Mouse (Mus musculus) forebrain, embryonic 12.5 days (tissue): ENCODE results near the gene Proser2. TPM values are rescaled to one million over a fixed set of nuclear protein-coding genes. Genes with fewer than 3 reads are reported as not detected.

Source experiments
- ATAC-seq: fragments of 200-750 bp; cut with Nextera tagmentation; 2 replicates; pipeline ENCODE4 v1.8.0; 2017; ENCODE audit warnings: moderate TSS enrichment; ENCODE audit not compliant: low FRiP score
- H3K27ac ChIP-seq: fragments of 300-500 bp; sonication (generic); 2 replicates; pipeline ENCODE4 v1.5.1; 2016; ENCODE audit warnings: mild to moderate bottlenecking
- H3K27me3 ChIP-seq: fragments of 300-500 bp; sonication (generic); 2 replicates; pipeline ENCODE4 v1.6.1; 2016; ENCODE audit warnings: mild to moderate bottlenecking
- H3K36me3 ChIP-seq: fragments of 300-500 bp; sonication (generic); replicated peaks from 2 replicates; pipeline ENCODE4 v1.6.1; 2016; ENCODE audit warnings: mild to moderate bottlenecking
- H3K4me1 ChIP-seq: fragments of 300-500 bp; sonication (generic); 2 replicates; pipeline ENCODE4 v1.6.1; 2016
- H3K4me2 ChIP-seq: fragments of 300-500 bp; sonication (generic); 2 replicates; pipeline ENCODE4 v1.6.1; 2016; ENCODE audit warnings: mild to moderate bottlenecking, moderate library complexity
- H3K4me3 ChIP-seq: fragments of 300-500 bp; sonication (generic); replicated peaks from 2 replicates; pipeline ENCODE4 v1.5.1; 2016; ENCODE audit warnings: mild to moderate bottlenecking
- H3K9ac ChIP-seq: fragments of 300-500 bp; sonication (generic); 2 replicates; pipeline ENCODE4 v1.6.1; 2016; ENCODE audit warnings: mild to moderate bottlenecking
- H3K9me3 ChIP-seq: fragments of 300-500 bp; sonication (generic); 2 replicates; pipeline ENCODE4 v1.6.1; 2016
- WGBS: fragments of 180-500 bp; shearing (Covaris S2); methylation state at CpG from one replicate; pipeline ENCODE4 v1.1.7; 2016; 5-methylcytosine and 5-hydroxymethylcytosine counted together
- polyA plus RNA-seq: library from polyadenylated mRNA; unstranded; fragments of >200 nt; fragmentation: Nextera tagmentation; extraction: Ambion mirVana; gene quantifications from 2 replicates; pipeline ENCODE4 v1.2.1, GENCODE M21; 2016

Proser2 gene
- polyA plus RNA-seq, 1 experiment from 2014 or later, result 2.6 TPM

- Histone ChIP-seq H3K4me3 (no peak overlapping the region), H3K4me1 (no peaks in the 10 kb centered on the region), H3K9ac (no peak overlapping the region), H3K4me2 (no peak overlapping the region), H3K27me3 (no peaks in the 10 kb centered on the region), H3K27ac (no peak overlapping the region), H3K9me3 (no peaks in the 10 kb centered on the region), H3K36me3 (no peaks in the 10 kb centered on the region)
- ATAC-seq, result no peak
- 92% methylated on average over 7 of the region's 7 CpGs for WGBS
Observed at GRCm38 (mm10) chr2:6157635-6158034, 27.6 kb upstream of the Proser2 start.

GRCm38 (mm10) chr2:6157208-6157607 lies 27.2 kb upstream of the Proser2 start:
- H3K4me2 ChIP-seq, result no peak overlapping the region
- H3K27me3 ChIP-seq, result no peaks in the 10 kb centered on the region
- H3K9me3 ChIP-seq, result no peaks in the 10 kb centered on the region
- no peaks in the 10 kb centered on the region for H3K36me3 ChIP-seq
- no peak overlapping the region for H3K9ac ChIP-seq
- H3K4me1 ChIP-seq, result no peaks in the 10 kb centered on the region
- 92% methylated on average over 4 of the region's 4 CpGs for WGBS
- ATAC-seq, result no peak
- no peak overlapping the region for H3K27ac ChIP-seq
- H3K4me3 ChIP-seq, result no peak overlapping the region

GRCm38 (mm10) chr2:6149801-6150200 lies 19.8 kb upstream of the Proser2 start:
- 92% methylated on average over 5 of the region's 5 CpGs for WGBS
- ATAC-seq, result no peak
- no peaks in the 10 kb centered on the region for H3K9me3 ChIP-seq
- no peak overlapping the region for H3K27ac ChIP-seq
- no peaks in the 10 kb centered on the region for H3K36me3 ChIP-seq
- H3K4me2 ChIP-seq, result no peak overlapping the region
- H3K4me1 ChIP-seq, result no peaks in the 10 kb centered on the region
- no peak overlapping the region for H3K9ac ChIP-seq
- H3K27me3 ChIP-seq, result no peaks in the 10 kb centered on the region
- H3K4me3 ChIP-seq, result no peak overlapping the region

GRCm38 (mm10) chr2:6146901-6147300 lies 16.9 kb upstream of the Proser2 start:
- no peak for ATAC-seq

DNA sequence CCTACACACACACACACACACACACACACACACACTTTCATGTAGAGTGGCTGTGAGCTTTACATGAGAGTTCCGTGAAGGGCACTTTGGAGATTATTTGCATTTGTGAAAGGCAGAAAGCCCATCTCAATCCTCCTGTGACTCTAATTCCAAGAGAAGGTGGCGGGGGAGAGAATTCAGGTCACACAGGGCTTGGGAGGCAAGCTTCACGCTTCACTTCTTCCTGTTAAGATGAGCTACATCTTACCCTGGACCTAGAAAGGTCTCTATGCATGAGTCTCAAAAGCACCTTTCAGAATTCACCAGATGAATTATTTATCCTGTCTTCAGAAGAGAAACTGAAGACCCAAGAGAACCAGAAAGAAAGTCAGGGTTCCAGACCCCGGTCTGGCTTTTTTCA lies 16.2 kb upstream of the Proser2 start:
- H3K36me3 ChIP-seq, result no peaks in the 10 kb centered on the region
- H3K4me1 ChIP-seq, result no peaks in the 10 kb centered on the region
- H3K9ac ChIP-seq, result no peak overlapping the region
- H3K9me3 ChIP-seq, result no peaks in the 10 kb centered on the region
- no peak overlapping the region for H3K4me2 ChIP-seq
- H3K4me3 ChIP-seq, result no peak overlapping the region
- 79% methylated on average over 4 of the region's 4 CpGs for WGBS
- H3K27me3 ChIP-seq, result no peaks in the 10 kb centered on the region
- no peak for ATAC-seq
- no peak overlapping the region for H3K27ac ChIP-seq

More at GRCm38 (mm10) chr2:6146901-6147300, 16.9 kb upstream of the Proser2 start:
- Histone ChIP-seq H3K27me3 (no peaks in the 10 kb centered on the region), H3K36me3 (no peaks in the 10 kb centered on the region), H3K4me3 (no peak overlapping the region), H3K27ac (no peak overlapping the region), H3K9me3 (no peaks in the 10 kb centered on the region), H3K4me1 (no peaks in the 10 kb centered on the region), H3K4me2 (no peak overlapping the region), H3K9ac (no peak overlapping the region)
- WGBS, result 90% methylated on average over 7 of the region's 7 CpGs

- no peaks in the 10 kb centered on the region for H3K4me1 ChIP-seq
- no peak overlapping the region for H3K27ac ChIP-seq
- no peak overlapping the region for H3K9ac ChIP-seq
- WGBS, result 86% methylated on average over 10 of the region's 10 CpGs
- no peaks in the 10 kb centered on the region for H3K9me3 ChIP-seq
- H3K27me3 ChIP-seq, result no peaks in the 10 kb centered on the region
- no peak overlapping the region for H3K4me2 ChIP-seq
- no peaks in the 10 kb centered on the region for H3K36me3 ChIP-seq
- ATAC-seq, result no peak
- no peak overlapping the region for H3K4me3 ChIP-seq
Observed at GRCm38 (mm10) chr2:6145611-6146010, 15.6 kb upstream of the Proser2 start.

DNA sequence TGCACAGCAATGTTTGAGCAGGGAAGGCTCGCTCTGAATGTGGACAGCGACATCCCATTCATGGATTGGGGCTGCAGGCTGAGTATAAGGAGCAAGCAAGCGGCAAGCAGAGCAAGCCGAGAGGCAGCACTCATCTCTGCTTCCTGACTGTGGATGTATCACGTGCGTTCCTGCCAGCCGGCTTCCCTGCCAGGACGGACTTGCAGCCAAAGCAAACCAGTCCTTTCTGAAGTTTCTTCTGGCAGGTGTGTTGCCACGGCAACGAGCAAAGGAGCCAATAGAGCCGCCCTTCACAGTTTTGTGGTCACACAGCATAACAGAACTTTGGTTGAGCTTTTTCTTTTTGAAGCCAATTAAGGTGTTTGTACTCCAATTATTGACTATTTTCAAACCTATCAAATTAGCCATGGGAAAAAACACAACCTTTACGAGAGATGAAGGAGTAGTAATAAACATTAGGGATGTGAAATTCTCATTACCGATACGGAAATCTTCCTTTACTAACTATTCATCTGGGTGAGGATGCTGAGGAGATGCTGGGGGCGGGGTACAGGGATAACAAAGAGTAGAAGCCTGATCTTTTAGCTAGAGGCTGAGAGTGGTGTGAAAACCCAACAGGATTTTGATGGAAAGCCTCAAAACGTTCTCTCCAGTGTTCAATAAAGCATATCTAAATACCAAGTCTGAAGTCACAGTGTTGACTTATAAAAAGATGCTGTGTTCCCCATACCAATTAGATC lies 13.1 kb upstream of the Proser2 start:
- Histone ChIP-seq H3K4me3 (no peak overlapping the region), H3K9ac (no peak overlapping the region), H3K36me3 (no peaks in the 10 kb centered on the region), H3K9me3 (no peaks in the 10 kb centered on the region), H3K4me2 (no peak overlapping the region), H3K27me3 (no peaks in the 10 kb centered on the region), H3K4me1 (no peaks in the 10 kb centered on the region), H3K27ac (no peak overlapping the region)
- no peak for ATAC-seq
- 66% methylated on average over 16 of the region's 16 CpGs for WGBS

DNA sequence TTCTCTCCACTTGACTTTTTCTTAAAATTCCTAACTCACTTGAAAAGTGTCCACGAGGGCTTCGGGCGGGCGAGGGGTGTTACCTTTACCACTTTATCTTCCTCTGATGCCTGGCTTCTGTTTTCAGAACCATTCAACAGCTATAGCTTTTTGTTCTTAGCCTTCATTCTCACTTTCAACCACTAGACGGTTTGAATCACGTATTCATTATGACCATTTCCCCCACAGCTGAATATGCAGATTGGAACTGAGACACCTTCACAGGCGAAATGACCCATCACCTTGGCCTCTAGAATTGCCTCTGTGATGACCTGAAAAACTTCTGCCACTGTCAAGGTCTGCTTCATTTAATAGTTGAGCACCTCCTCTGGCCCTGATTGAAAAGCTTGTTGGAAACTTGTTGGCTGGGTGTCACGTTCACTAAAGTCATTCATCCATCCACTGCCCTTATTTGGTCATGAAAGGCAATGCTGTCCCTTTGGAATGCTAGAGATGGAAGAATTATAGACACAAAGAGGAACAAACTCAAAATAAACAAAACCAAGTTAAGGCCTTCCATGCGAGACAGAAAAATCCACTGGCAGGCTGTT lies 10.7 kb upstream of the Proser2 start:
- H3K9me3 ChIP-seq, result no peaks in the 10 kb centered on the region
- H3K9ac ChIP-seq, result no peak overlapping the region
- no peaks in the 10 kb centered on the region for H3K4me1 ChIP-seq
- H3K27me3 ChIP-seq, result no peaks in the 10 kb centered on the region
- no peak for ATAC-seq
- WGBS, result 85% methylated on average over 9 of the region's 9 CpGs
- no peak overlapping the region for H3K4me3 ChIP-seq
- H3K27ac ChIP-seq, result no peak overlapping the region
- no peak overlapping the region for H3K4me2 ChIP-seq
- H3K36me3 ChIP-seq, result no peaks in the 10 kb centered on the region

GRCm38 (mm10) chr2:6133871-6134270 lies 3.9 kb upstream of the Proser2 start:
- H3K4me1 ChIP-seq, result no peaks in the 10 kb centered on the region
- H3K36me3 ChIP-seq, result no peaks in the 10 kb centered on the region
- H3K4me2 ChIP-seq, result no peak overlapping the region
- no peak overlapping the region for H3K27ac ChIP-seq
- peaks cover 15% of the 10 kb centered on the region for H3K27me3 ChIP-seq
- no peak for ATAC-seq
- H3K4me3 ChIP-seq, result no peak overlapping the region
- no peak overlapping the region for H3K9ac ChIP-seq
- WGBS, result 91% methylated on average over 19 of the region's 19 CpGs
- H3K9me3 ChIP-seq, result no peaks in the 10 kb centered on the region

GRCm38 (mm10) chr2:6128881-6129280 lies 1.1 kb downstream of the Proser2 start:
- Histone ChIP-seq H3K4me2 (peak overlapping the region; percentile 95), H3K9ac (no peak overlapping the region), H3K27ac (no peak overlapping the region), H3K9me3 (no peaks in the 10 kb centered on the region), H3K36me3 (no peaks in the 10 kb centered on the region), H3K4me3 (peak overlapping the region; percentile 73), H3K27me3 (peaks cover 35% of the 10 kb centered on the region), H3K4me1 (no peaks in the 10 kb centered on the region)
- WGBS, result 47% methylated on average over 8 of the region's 8 CpGs
- no peak for ATAC-seq

- Histone ChIP-seq H3K36me3 (no peaks in the 10 kb centered on the region), H3K9me3 (no peaks in the 10 kb centered on the region), H3K4me3 (no peak overlapping the region), H3K27ac (no peak overlapping the region), H3K4me2 (no peak overlapping the region), H3K9ac (no peak overlapping the region), H3K27me3 (peaks cover 35% of the 10 kb centered on the region), H3K4me1 (no peaks in the 10 kb centered on the region)
- no peak for ATAC-seq
- 92% methylated on average over 11 of the region's 11 CpGs for WGBS
Observed at GRCm38 (mm10) chr2:6128136-6128805, 1.7 kb downstream of the Proser2 start.

DNA sequence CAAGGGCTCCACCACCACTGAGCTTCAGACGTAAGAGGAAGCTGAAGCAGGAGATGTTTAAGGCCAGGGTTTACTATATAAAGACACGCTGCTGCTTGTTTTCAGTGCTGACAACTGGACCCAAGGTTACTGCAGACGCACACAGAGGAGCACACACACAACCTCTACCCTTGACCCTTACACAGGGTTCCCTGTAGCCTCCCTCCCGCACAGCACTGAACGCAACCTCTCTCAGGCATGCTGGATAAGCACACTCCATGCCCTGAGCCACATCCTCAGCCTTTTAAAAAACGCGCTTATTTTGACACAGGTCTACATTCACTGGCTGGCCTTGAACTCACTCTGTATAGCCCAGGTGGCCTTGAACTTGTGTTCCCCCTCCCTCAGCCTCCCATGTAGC lies 7.0 kb downstream of the Proser2 start:
- no peak overlapping the region for H3K27ac ChIP-seq
- ATAC-seq, result no peak
- peaks cover 12% of the 10 kb centered on the region for H3K27me3 ChIP-seq
- 91% methylated on average over 7 of the region's 7 CpGs for WGBS
- no peak overlapping the region for H3K4me3 ChIP-seq
- no peak overlapping the region for H3K4me2 ChIP-seq
- H3K36me3 ChIP-seq, result no peaks in the 10 kb centered on the region
- H3K9me3 ChIP-seq, result no peaks in the 10 kb centered on the region
- H3K9ac ChIP-seq, result no peak overlapping the region
- H3K4me1 ChIP-seq, result no peaks in the 10 kb centered on the region

DNA sequence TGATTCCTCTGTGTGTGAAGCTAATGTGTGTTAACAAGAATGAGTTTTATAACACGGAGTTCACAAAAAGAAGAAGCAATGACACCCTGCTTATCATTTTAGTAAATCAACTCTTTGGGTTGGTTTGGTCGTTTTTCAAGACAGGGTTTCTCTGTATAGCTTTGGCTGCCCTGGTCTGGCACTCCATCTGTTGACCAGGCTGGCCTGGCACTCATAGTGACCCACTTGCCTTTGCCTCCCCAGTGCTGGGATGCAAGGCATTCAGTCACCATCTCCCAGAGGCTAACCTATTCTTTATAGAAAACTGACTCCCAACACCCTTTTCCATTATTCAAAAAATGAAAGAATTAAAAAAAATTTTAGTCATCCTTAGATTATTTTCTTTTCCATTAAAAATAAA lies 8.9 kb downstream of the Proser2 start:
- Histone ChIP-seq H3K9me3 (no peaks in the 10 kb centered on the region), H3K9ac (no peak overlapping the region), H3K4me2 (no peak overlapping the region), H3K4me1 (no peaks in the 10 kb centered on the region), H3K27ac (no peak overlapping the region), H3K4me3 (no peak overlapping the region), H3K36me3 (no peaks in the 10 kb centered on the region), H3K27me3 (no peaks in the 10 kb centered on the region)
- WGBS, result 77% methylated on average over 2 of the region's 2 CpGs
- ATAC-seq, result no peak
